Mouse (Mus musculus) bone marrow, adult 2 months (tissue): ENCODE results near the gene Prickle4.

ENCODE experiments used
- CTCF ChIP-seq: fragments of 200-500 bp; IDR thresholded peaks from 2 replicates; pipeline ENCODE4 v1.5.1; 2011; ENCODE audit warnings: low read length, control low read depth; ENCODE audit not compliant: control insufficient read depth, insufficient read depth
- POLR2A ChIP-seq: fragments of 200-500 bp; IDR thresholded peaks from 2 replicates; pipeline ENCODE4 v1.6.1; 2011; ENCODE audit warnings: low read depth, mild to moderate bottlenecking, control low read depth, low read length, borderline replicate concordance; ENCODE audit not compliant: control insufficient read depth

- TF ChIP-seq CTCF (no peak), POLR2A (no peak)
These were observed 264 bp downstream of the Prickle4 start, which contains the start of gene Gm21981 for GRCm38 (mm10) chr17:47694442-47694502.
